Mouse (Mus musculus) kidney, adult 2 months (tissue): ENCODE measurements around the gene Lima1.

ENCODE experiments used
- CTCF ChIP-seq: fragments of 200-500 bp; conservative IDR thresholded peaks from 2 replicates; pipeline ENCODE4 v1.5.1; 2011; ENCODE audit warnings: low read depth, mild to moderate bottlenecking, control low read depth, low read length, moderate library complexity, mixed read lengths; ENCODE audit not compliant: insufficient read depth, insufficient read length
- POLR2A ChIP-seq: fragments of 200-500 bp; IDR thresholded peaks from one replicate; pipeline ENCODE4 v1.6.1; 2011; ENCODE audit warnings: low read depth, low read length, control low read depth

DNA sequence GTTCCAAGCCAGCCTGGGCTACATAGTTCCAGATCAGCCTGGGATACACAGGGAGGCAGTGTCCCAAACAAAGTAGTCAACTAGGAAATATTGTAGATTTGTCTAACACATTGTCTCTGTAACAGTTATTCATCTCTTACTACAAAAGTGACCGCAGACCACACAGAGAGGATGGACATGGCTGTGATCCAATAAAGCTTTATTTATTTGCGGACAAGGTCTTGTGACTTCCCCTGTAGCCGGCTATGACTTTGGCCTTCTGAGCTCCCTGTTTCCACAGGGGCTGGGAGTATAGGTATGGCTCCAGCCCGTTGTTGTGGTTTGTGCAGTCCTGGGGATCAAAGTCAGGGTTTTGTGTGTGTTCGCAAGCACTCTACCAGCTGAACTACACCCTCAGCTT, 3.3 kb upstream of the Lima1 start:
- TF ChIP-seq CTCF (no peak), POLR2A (no peak)
